Mouse (Mus musculus): Measurements from ENCODE around the gene Tmem104.

Tmem104 gene

GRCm38 (mm10) chr11:115278176-115278575, 90.9 kb downstream of the Tmem104 start:
- no peak for DNase-seq (ENCODE audit: low read depth, low spot score)

DNA sequence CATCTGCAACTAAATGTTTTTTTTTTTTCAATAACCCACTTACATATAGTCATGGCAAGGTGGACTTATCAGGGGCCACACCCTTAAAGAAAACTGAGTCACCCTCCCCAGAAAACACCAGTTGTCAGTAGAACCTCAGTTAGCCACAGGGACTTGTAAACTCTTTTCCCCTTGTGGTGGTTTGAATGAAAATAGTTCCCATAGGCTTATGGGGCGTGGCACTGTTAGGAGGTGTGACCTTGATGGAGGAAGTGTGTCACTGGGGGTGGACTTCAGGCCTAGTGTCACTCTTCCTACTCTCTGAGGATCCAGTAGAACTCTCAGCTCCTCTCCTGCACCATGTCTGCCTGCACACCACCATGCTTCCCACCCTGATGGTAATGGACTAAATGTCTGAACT, 92.4 kb downstream of the Tmem104 start:
- DNase-seq (ENCODE audit: low read depth, low spot score) = no peak

DNA sequence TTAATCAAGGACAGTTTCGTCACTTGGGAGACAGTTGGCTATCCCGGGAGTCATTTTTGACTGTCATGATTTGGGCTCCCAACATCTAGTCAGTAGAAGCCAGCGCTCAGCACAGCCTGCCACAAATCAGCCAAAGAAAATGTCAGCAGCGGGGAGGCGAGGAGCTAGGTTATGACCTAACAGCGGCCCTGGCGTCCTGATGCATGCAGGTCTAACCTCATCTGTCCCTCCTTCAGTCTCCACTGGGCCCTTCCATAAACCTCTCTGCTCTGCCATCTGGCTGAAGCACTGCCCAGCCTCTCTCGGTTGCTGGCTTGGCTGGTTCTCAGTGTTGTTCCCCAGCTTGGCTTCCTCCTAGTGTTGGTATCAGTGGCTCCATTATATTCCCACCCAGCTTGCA, 95.0 kb downstream of the Tmem104 start:
- DNase-seq (ENCODE audit: low read depth, low spot score) = no peak

DNA sequence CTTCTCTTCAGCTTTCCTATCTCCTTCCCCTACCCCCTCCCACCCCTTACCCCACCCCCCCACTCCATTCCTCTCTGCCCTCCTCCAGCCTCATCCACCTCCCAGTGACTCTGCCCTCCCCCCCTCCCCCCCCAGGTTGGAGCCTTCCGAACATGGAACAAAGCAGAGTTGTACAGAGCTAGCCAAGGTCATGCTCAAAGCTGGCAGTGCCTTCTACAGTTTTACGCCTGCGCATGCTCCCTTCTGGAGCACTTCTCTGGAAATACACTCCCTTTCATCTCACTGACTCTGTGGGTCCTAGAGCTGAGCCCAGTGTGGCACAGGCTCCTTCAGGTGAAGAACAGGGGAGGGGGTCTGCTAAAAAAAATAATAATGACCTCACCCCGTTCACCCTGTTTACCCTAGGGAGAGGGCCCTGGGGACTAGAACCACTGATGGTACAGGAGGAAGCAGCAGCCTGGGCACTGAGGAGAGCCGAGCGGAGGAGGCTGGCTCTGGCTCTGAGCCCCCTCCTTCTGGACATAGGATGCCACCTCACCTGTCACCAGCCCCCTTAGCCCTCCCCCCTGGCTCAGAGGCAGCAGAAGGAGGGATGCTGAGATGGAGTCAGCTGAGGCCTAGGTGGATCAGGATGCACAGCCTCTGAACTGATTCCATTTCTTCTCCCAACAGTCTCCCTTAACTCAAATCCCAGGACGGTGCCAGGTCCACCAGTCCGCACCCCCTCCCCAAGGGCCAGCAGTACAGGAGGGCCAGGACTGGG, 95.6 kb downstream of the Tmem104 start:
- DNase-seq (ENCODE audit: low read depth, low spot score) = no peak

DNA sequence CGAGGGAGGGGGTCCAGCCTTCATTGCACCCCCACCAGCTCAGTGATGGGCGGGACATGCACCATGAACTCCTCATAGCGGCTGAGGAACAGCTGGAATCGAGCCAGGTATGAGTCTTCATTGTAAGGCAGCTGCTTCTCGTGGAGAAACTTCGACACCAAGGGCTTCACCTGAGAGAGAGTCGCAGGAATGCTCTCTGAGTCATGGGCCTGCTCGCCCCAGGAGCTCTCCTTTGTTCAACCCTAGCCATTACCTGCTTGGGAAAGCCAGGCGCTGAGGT, 96.1 kb downstream of the Tmem104 start:
- no peak for DNase-seq (ENCODE audit: low read depth, low spot score)

GRCm38 (mm10) chr11:115283891-115284620, 96.8 kb downstream of the Tmem104 start:
- DNase-seq (ENCODE audit: low read depth, low spot score) = no peak

DNA sequence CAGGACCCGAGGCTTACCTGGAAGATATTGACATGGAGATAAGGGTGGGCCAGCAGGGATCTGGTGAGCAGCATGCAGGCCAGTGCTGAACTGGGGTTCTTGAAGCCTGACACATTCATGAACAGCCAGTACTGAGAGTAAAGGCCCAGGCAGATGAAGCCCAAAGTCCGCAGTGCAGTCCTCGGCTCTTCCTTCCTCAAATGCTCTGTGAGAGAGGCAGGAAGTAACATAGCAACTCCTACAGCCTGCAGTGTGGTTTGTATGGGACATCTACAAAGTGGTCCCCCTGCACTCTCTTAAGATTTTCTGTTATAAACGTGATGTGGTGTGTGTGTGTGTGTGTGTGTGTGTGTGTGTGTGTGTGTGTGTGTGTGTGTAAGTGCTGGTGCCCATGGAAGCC, 98.0 kb downstream of the Tmem104 start:
- no peak for DNase-seq (ENCODE audit: low read depth, low spot score)

DNA sequence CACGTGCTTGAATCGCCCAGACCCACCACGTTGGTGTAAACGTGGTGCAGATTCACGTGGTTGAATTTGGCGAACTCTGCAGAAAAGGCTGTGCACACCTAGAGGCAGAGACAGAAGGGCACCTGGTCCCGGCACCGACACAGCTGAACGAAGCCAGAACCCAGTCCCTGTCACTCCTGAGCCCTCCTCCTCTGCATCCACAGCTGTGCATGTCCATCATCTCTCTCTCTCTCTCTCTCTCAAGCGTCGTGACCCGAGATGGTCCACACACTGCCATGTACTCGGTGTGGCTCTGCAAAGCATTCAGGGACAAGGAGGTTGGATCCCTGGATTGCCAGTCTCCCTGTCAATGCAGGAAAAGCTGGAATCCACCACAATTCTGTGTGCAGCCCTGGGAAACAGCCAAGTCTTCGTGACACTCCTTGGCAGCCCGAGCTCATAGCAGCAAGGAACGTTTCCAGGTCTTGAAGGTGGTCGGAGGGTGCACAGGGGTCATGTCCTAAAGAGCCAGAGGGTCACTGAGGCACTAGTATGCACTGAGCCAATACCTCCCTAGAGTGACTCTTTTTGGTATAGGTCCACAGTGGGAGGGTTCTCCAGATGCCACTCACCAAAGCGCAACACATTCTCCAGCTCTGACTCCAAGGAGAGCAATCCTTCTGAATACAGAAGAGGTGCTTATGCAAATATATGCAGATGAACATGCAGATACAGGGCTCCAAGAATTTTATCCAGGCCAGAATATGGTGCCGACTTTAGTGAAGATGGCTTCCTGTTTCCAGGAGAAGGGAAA, 99.1 kb downstream of the Tmem104 start:
- DNase-seq (ENCODE audit: low read depth, low spot score) = no peak

DNA sequence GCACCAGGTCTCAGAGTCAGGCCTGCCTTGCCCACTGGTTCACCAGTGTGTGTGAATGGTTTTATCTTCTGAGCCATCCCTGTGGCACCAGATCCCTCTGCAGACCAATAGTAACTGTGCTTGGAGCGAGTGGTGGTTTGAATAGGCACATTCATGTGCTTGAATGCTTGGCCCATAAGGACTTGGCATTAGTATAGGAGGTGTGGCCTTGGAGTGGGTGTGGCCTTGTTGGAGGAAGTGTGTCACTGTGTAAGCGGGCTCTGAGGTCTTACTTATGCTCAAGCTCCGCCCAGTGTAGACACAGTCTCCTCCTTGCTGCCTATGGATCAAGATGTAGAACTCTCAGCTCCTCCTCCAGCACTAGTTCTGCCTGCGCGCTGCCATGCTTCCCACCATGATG, 100.1 kb downstream of the Tmem104 start:
- DNase-seq (ENCODE audit: low read depth, low spot score) = no peak

DNA sequence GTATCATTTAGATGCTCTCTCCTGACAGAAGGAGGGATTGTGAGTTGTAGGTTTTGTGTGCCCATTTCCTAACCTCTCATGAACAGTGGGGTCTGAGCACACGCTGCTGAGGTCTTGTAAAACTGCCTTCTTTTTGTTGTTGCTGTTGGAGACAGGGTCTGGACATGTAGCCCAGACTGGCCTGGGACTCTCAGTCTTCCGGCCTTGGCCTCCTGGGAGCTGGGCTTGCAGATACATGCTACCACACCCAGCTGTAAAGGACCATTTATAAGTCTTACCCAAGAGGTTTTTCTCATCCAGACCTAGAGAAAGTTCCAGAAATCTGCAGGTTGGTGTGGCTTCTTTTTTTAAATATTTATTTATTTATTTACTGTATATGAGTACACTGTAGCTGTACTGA, 101.0 kb downstream of the Tmem104 start:
- no peak for DNase-seq (ENCODE audit: low read depth, low spot score)

DNA sequence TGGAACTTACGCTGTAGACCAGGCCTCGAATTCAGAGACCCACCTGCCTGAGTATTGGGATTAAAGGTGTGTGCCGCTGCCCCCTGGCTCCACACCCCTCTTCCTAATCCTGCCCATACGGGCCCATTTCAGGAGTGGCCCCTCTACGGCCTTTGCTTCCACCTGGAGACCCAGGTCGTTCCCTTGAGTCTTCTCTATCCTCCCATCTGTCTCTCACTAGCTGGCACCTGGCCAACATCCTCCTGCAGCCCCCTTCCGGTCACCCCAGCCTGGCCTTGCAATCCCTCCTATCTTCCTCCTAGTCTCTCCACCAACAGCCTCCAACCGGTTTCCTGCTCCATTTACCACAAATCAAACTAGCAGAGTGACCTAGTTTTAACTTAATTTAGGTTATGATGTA, 102.6 kb downstream of the Tmem104 start:
- DNase-seq (ENCODE audit: low read depth, low spot score) = no peak

- DNase-seq (ENCODE audit: low read depth, low spot score) = no peak
These were observed 103.0 kb downstream of the Tmem104 start for GRCm38 (mm10) chr11:115290314-115290713.

- DNase-seq (ENCODE audit: low read depth, low spot score) = no peak
These were observed 103.6 kb downstream of the Tmem104 start for GRCm38 (mm10) chr11:115290919-115291318.

DNA sequence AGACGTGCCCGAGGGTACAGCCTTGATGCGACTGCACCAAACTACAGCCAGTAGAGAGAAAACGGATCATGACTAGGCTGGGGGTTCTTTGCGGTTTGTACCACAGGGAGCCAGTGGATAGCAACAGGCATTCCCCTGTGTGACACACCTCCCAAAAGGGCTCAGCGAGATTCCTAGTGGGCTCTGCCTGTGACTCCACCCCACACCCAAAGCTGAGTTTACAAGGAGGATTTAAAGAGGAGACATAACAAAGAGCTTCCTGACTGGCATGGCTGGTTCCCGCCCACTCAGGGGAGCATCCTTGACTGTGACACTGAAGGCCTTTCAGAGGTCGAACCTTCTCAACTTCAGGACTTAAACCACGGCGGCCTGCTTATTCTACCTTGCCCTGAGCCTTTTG, 104.2 kb downstream of the Tmem104 start:
- DNase-seq (ENCODE audit: low read depth, low spot score) = no peak

DNA sequence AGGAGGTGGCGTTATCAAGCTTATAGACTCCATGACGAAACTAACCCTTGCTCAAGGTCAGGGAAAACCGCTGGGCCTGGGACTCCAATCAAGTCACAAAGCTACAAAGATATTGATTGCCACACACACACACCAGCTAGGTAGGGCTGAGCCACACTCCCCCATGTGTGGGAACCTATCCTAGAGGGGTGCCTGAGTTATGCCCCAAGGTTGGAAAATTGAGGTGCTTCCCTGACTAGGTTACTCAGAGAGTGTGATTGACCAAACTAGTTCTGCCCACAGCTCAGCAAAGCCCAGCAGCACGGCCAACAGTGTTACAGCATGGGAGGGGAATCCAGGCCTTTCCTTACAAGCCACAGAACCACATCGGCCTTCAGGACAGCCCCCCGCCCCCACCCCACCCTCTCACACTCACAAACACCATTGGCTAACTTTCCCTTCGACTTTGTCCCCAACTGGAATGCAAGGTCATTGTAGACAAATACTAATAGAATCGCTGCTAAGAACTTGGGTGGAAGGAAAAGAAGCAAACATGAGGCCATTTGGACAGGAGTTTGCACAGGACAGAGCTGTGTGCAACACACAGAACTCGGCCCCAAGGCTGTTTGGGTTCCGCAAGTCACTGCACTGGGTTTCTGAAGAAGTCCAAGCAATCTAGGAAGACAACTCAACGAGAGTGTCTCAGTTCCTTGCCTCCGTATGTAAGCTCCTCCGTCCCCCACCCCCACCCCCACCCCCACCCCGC, 105.5 kb downstream of the Tmem104 start:
- no peak for DNase-seq (ENCODE audit: low read depth, low spot score)

GRCm38 (mm10) chr11:115295939-115296338, 108.7 kb downstream of the Tmem104 start:
- no peak for DNase-seq (ENCODE audit: low read depth, low spot score)

Data from mesoderm, embryonic 11.5 days (tissue).